Mouse (Mus musculus) fibroblast of lung, adult 2 months (primary cell): Measurements from ENCODE around the gene C2cd2.
"Not testable (repeated sequence)": the region's sequence is repeated elsewhere in the genome, so short reads cannot be mapped to it uniquely, and the experiment has no call there.

ENCODE experiments used
- DNase-seq: peaks from one replicate; pipeline ENCODE4 v3.0.0-alpha.2; 2011; ENCODE audit warnings: low read depth

The C2cd2 gene

DNA sequence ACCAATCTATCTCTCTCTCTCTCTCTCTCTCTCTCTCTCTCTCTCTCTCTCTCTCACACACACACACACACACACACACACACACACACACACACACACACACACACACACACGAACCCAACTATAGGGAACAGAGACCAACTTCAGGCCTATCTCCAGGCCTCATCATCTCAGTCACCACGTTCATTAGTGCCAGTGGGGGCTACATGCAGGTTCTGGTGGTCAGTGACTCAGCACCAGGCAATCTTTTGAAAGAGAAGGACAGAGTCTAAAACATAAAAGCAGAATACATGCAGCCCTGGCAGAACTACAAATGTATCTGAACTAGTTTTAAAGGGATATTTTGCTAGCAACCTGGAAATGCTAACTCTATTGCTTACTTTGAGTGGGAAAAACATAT is 15.4 kb downstream of the C2cd2 start:
- DNase-seq, result not testable (repeated sequence)

- DNase-seq, result no peak
Observed at GRCm38 (mm10) chr16:97941844-97942243, 20.6 kb downstream of the C2cd2 start.

DNA sequence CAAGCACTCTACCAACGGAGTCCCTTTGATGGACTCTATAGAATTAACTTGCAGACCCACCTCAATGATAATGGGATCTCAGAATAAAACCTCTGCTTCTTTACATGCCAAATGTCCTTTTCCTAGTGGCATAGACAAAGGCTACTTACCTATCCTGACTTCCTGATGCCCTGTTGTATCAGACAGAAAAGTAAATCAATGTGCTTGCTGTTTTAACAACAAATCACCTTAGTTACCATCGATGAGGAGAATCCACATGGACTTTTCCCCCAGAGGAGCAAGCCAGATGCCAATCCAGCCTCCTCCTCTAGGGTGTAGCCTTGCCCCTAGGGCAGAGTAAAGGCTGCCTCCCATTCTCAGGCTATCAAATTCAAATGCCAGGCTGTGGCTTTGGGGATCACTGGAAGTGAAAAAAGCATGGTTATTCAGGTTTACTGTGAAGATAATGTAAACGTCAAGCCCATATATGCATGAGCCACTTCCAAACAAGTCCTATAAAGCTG is 21.9 kb downstream of the C2cd2 start:
- DNase-seq, result no peak

DNA sequence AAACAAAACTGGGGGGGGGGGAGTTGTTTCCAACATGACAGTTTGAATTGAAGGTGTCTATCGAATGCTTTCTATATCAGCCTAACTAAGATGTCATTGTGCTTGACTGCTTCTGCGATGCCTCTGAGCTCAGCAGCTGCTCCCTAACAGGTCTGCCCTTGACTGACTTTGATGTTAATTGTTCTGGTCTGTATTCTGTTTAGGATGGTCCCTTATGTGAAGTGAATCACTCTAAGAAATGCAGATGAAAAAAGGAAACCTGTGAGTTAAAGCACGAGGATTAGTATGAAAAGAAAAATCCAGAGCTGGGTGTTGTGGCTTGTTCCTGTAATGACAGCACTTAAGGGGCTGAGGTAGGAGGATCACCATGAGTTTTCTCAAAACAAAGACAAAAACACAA is 26.6 kb downstream of the C2cd2 start:
- no peak for DNase-seq

- no peak for DNase-seq
Observed at GRCm38 (mm10) chr16:97930231-97930630, 32.2 kb downstream of the C2cd2 start.

GRCm38 (mm10) chr16:97929520-97929919 is 32.9 kb downstream of the C2cd2 start:
- DNase-seq, result no peak

DNA sequence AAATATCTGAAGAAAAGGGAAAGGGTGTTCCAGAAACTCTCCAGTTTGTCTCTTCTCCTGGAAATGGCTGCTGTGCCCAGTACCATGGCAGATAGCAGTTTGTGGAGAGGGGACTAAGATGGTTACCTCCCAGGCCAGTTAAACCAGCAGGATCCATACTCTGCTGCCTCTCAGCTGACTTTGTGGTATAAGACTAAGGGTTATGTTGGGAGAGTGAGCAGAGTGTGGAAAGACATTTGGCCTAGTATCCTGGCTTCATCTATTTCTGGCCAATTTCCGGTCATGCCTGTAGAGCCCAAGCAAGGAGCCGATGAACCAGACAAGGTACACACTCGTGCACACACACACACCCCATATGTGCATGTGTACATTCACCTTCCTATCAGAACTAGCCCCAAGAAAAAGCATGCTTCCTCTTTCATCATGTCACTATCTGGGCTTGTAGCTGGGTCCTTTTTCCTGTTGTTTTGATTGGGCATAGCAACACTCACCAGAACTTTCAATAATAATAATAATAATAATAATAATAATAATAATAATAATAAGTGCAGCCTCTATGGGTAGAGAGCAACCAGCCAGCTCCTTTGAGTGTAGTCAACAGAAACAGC is 35.0 kb downstream of the C2cd2 start:
- no peak for DNase-seq

GRCm38 (mm10) chr16:97926381-97926780 is 36.0 kb downstream of the C2cd2 start:
- DNase-seq, result no peak

DNA sequence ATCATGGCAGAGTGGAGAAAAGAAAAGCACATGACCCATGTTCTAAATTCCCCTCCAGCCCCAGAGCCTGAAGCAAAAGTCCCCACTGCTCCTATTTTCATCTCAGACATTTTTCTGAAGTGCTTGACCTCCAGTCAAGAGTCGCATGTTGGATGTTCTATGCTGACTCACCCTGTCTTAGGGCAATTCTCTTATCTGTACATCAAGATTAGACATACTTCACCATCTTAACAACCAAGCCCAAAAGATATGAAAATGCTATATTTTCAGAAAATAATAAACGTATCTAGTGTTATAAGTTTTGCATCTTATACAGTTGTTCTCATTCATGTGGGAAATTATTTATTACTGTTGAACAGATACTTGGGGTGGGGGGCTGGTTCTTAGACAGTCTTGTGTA is 36.6 kb downstream of the C2cd2 start:
- no peak for DNase-seq

GRCm38 (mm10) chr16:97923700-97924099 is 38.7 kb downstream of the C2cd2 start:
- no peak for DNase-seq

GRCm38 (mm10) chr16:97922779-97923126 is 39.6 kb downstream of the C2cd2 start:
- no peak for DNase-seq

- DNase-seq, result peak; percentile 44
Observed at GRCm38 (mm10) chr16:97921961-97922778, 40.2 kb downstream of the C2cd2 start.

DNA sequence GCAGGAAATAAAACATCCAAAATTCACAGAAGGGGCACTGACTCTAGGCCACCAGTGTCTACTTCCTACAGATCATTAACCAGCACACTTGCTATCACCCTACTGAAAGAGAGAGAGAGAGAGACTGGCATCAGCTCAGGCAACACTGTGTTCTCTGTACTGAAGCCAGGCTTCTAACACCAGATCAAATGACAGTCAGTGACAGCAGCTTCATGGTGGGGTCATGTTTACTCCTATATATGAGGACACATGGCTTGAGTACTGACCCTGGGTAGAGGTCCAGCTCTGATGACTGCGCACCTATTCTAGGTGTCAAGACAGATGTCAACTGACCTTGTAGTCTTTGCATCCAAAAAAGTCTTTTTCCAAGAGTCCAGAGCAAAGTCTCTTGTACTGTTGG is 41.8 kb downstream of the C2cd2 start:
- DNase-seq, result no peak

GRCm38 (mm10) chr16:97919793-97920192 is 42.6 kb downstream of the C2cd2 start:
- DNase-seq, result no peak

GRCm38 (mm10) chr16:97912873-97913272 is 49.5 kb downstream of the C2cd2 start:
- no peak for DNase-seq

GRCm38 (mm10) chr16:97909356-97909755 is 53.0 kb downstream of the C2cd2 start:
- no peak for DNase-seq

GRCm38 (mm10) chr16:97907496-97907895 is 54.9 kb downstream of the C2cd2 start:
- DNase-seq, result no peak

- DNase-seq, result no peak
Observed at GRCm38 (mm10) chr16:97906337-97906736, 56.1 kb downstream of the C2cd2 start.

DNA sequence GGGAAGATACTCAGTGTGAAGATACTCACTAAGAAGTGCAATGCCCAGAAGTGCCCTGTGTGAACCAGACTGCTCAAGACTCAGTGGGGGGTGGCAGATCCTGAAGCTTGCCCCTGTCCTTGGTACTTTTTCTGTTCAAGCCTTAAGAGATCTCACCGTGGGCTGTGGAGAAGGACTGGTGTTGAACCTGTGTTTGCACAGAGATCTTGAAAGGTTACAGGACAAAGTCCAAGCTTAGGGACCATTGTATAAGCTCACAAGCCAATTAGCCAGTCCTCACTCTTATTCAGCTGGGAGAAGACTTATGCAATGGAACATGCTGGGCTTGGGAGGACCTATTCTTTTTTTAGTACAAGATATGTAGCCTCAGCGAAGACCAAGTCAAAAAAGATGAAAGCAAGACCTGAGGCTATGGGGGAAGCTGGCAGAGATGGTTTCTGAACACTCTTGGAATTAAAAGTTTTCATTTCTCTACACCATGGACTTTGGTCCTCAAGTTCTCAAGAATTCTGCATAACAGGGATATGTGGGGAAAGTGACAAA is 56.9 kb downstream of the C2cd2 start:
- no peak for DNase-seq

- no peak for DNase-seq
Observed at GRCm38 (mm10) chr16:97904035-97904434, 58.4 kb downstream of the C2cd2 start.

DNA sequence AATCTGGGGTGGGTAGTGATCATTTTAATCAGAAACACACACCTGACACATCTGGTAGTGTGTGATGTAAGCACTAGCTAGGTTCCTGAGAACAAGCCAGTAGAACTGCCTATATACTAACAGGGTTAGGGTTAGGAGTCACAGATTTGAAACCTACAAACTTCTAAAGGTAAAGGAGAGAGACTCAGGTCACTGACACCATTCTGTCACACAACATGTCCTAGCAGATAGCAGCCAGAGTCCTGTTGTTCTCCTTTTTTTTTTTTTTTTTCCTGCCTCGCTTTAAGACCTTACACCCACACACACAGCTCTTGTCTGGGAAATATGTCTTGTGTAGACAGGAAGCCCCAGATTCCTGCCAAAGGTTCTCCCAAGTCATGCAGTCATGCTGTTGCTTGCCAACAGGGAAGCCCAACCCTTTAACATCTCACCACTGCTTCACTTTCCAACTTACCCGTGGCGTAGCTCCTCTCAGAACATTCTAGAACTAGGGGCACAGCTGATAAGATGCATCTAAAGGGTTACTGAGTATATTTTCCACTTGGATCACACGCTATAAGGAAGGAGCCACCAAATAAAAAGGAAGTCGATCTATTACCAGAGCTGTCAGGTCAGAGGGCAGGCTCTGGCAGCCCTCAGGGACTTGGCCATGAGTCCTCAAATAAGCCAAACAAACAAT is 64.9 kb downstream of the C2cd2 start:
- peak; percentile 79 for DNase-seq

DNA sequence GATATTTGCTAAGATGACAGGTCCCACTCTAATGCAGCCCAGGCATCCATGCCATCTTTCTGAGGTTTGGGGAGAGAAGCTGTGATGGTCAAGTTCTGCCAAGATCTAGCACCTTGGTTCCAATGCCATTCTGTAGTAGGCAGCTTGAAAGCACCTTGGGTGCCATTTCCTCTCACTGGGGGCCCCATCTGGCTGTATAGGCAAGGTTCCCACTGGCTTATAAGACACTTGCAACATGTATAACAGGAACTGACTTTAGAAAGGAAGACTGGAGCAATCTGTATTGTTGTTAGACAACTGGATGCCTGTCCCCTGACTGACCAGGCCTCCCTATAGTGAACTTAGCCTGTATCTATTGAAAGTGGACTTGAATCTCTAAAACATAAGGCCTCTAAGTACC is 74.6 kb downstream of the C2cd2 start:
- no peak for DNase-seq

GRCm38 (mm10) chr16:97883696-97884095 is 78.7 kb downstream of the C2cd2 start:
- DNase-seq, result no peak
